8 mouse cellular contexts compared by ENCODE assay signal in genomic region chr16:94568335-94569228, GRCm38 (mm10). TPM values are rescaled to one million over a fixed set of nuclear protein-coding genes. Genes with fewer than 3 reads are reported as not detected.
DNase-seq lines count a peak whose midpoint lies in the region; ATAC-seq and TF ChIP-seq lines count a peak whose summit lies in the region.

No protein-coding gene starts in this region.

- peaks cover 22% of the 10 kb centered on the region for H3K4me1 ChIP-seq in forebrain, embryonic 15.5 days
- H3K4me1 ChIP-seq in kidney, embryonic 15.5 days: peaks cover 28% of the 10 kb centered on the region

- no peaks in the 10 kb centered on the region for H3K27me3 ChIP-seq in forebrain, embryonic 15.5 days
- H3K27me3 ChIP-seq in kidney, embryonic 15.5 days: no peaks in the 10 kb centered on the region

- no peaks in the 10 kb centered on the region for H3K9me3 ChIP-seq in forebrain, embryonic 15.5 days
- H3K9me3 ChIP-seq in kidney, embryonic 15.5 days (replicated peaks): no peaks in the 10 kb centered on the region

- H3K36me3 ChIP-seq in forebrain, embryonic 15.5 days: no peaks in the 10 kb centered on the region
- H3K36me3 ChIP-seq in kidney, embryonic 15.5 days: no peaks in the 10 kb centered on the region

- H3K9ac ChIP-seq in forebrain, embryonic 15.5 days (replicated peaks): peak overlapping the region; percentile 63
- peak overlapping the region; percentile 76 for H3K9ac ChIP-seq in kidney, embryonic 15.5 days

- peak; percentile 69 to 82 for DNase-seq in gastrocnemius, adult 8-10 months (ENCODE audit: low spot score in 2 of 2)
- no peak for DNase-seq in gastrocnemius, postnatal 10 days
- DNase-seq in 3T3-L1 (ENCODE audit: low read depth, low spot score) (peak; percentile 77), MN1 (ENCODE audit: low spot score) (no peak)
- peak; percentile 16 for DNase-seq in brain, embryonic 14.5 days (ENCODE audit: low read depth)

- peak overlapping the region; percentile 100 for H3K27ac ChIP-seq in forebrain, embryonic 15.5 days (replicated peaks)
- peak overlapping the region; percentile 100 for H3K27ac ChIP-seq in kidney, embryonic 15.5 days

- no peak for TF ChIP-seq CTCF in brain, embryonic 14.5 days (IDR thresholded peaks at IDR 0.05; ENCODE audit: borderline replicate concordance, extremely low read depth, insufficient read depth, insufficient read length)

- TF ChIP-seq POLR2A in brain, embryonic 14.5 days (IDR thresholded peaks at IDR 0.05; ENCODE audit: borderline replicate concordance, extremely low read depth, insufficient read depth, insufficient read length, poor library complexity, severe bottlenecking): peak; percentile 91

- WGBS in forebrain, embryonic 15.5 days: 1% methylated on average over 53 of the region's 53 CpGs
- WGBS in kidney, embryonic 15.5 days: 2% methylated on average over 52 of the region's 53 CpGs

- H3K4me3 ChIP-seq in forebrain, embryonic 15.5 days: peak overlapping the region; percentile 89
- H3K4me3 ChIP-seq in kidney, embryonic 15.5 days (replicated peaks): peak overlapping the region; percentile 95

- peak; percentile 64 for ATAC-seq in forebrain, embryonic 15.5 days (replicated peaks)
- peak; percentile 88 for ATAC-seq in kidney, embryonic 15.5 days (replicated peaks; ENCODE audit: low FRiP score)
- ATAC-seq in megakaryocyte-erythroid progenitor cell, adult 5-6 weeks (replicated peaks; ENCODE audit: low FRiP score, low TSS enrichment, poor library complexity, severe bottlenecking): peak; percentile 17; the same call in 1 of the 2 replicates

- H3K4me2 ChIP-seq in forebrain, embryonic 15.5 days (replicated peaks): peak overlapping the region; percentile 49
- peak overlapping the region; percentile 62 for H3K4me2 ChIP-seq in kidney, embryonic 15.5 days

RNA-seq across cellular contexts. Expression of gene Dyrk1a, which starts 1.2 kb away (rescaled TPM):
- 100 to 1,000 TPM in 3 of 4 experiments, 10 to 100 TPM in 1; 95.4 to 131 (median 109) TPM for total RNA-seq in gastrocnemius, adult 8-10 months (2022)
- total RNA-seq in gastrocnemius, postnatal 10 days (2021): 10 to 100 TPM; 83.9 to 93.5 TPM
- 51.7 and 57.3 TPM in 2 replicates for polyA plus RNA-seq in brain, embryonic 14.5 days (2012; rRNA removed)
- 12.3 and 12.8 TPM in 2 replicates for polyA plus RNA-seq in forebrain, embryonic 15.5 days (2015; fragmentation: Nextera tagmentation; extraction: Ambion mirVana)
- 8.7 and 9.7 TPM in 2 replicates for polyA plus RNA-seq in kidney, embryonic 15.5 days (2015; fragmentation: Nextera tagmentation; extraction: Ambion mirVana)
- total RNA-seq in megakaryocyte-erythroid progenitor cell, adult 5-6 weeks (2014; fragmentation: Nextera tagmentation): 39.5 and 43.9 TPM in 2 replicates
- total RNA-seq in megakaryocyte-erythroid progenitor cell, adult 5-6 weeks (2017): 59.8 and 62.4 TPM in 2 replicates

RNA-seq across cellular contexts. Expression of gene Vps26c, which starts 42.0 kb away (rescaled TPM):
- 10 to 100 TPM in 3 of 4 experiments, 1 to 10 TPM in 1; 8.6 to 12.1 (median 10.2) TPM for total RNA-seq in gastrocnemius, adult 8-10 months (2022)
- total RNA-seq in gastrocnemius, postnatal 10 days (2021): 10 to 100 TPM; 21.0 to 25.2 TPM
- polyA plus RNA-seq in brain, embryonic 14.5 days (2012; rRNA removed): 72.5 and 83.3 TPM in 2 replicates
- 76.1 and 78.8 TPM in 2 replicates for polyA plus RNA-seq in forebrain, embryonic 15.5 days (2015; fragmentation: Nextera tagmentation; extraction: Ambion mirVana)
- 56.4 and 59.3 TPM in 2 replicates for polyA plus RNA-seq in kidney, embryonic 15.5 days (2015; fragmentation: Nextera tagmentation; extraction: Ambion mirVana)
- total RNA-seq in megakaryocyte-erythroid progenitor cell, adult 5-6 weeks (2014; fragmentation: Nextera tagmentation): 23.1 and 29.9 TPM in 2 replicates
- total RNA-seq in megakaryocyte-erythroid progenitor cell, adult 5-6 weeks (2017): 15.1 and 35.5 TPM in 2 replicates

Comparison
In these comparisons a context has a peak if more than half of its experiments do, and no peak if none do; other contexts are left out.
1. DNase-seq: peak in gastrocnemius, adult 8-10 months (2 of 2), 3T3-L1 (single experiment) and brain, embryonic 14.5 days (single experiment); none in gastrocnemius, postnatal 10 days (single experiment) and MN1 (single experiment).
2. ATAC-seq: peak in every context shown above with its lines; median percentile 88 in kidney, embryonic 15.5 days; 64 in forebrain, embryonic 15.5 days; 17 in megakaryocyte-erythroid progenitor cell, adult 5-6 weeks.